10 mouse cellular contexts compared by ENCODE assay signal in the genomic region with DNA sequence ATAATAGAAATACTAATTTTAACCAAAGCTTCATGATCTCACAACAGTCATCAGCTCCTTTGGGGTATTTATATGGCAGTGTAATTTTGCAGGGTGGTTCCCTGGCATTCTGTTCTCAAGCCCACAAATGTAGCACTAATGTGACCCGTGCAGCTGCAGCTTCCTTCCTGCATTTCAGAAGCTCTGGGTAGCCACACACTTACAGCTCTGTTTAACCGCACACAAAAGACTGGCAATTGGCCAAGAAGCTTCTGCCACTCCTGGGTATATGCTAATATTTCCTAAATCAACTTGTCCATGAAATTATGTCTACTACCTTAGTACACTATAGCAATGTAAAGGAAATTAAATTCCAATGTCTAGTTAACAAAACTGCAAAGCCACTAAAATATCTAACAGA. TPM values are rescaled to one million over a fixed set of nuclear protein-coding genes. Genes with fewer than 3 reads are reported as not detected.
DNase-seq lines count a peak whose midpoint lies in the region; ATAC-seq and TF ChIP-seq lines count a peak whose summit lies in the region.
"Had no signal": no experiment of that assay in that cellular context is flagged by ENCODE, and none has a peak within 500 bp of the region (broad histone marks: within the 10 kb centered on the region; RNA-seq: fewer than 3 reads in every experiment).

No protein-coding gene starts in this region.

- H3K9ac ChIP-seq in kidney, embryonic 14.5 days (ENCODE audit: low read depth, low read length): no peak overlapping the region
- H3K9ac ChIP-seq in MEL (ENCODE audit: control insufficient read depth, low read depth, low read length, poor library complexity, severe bottlenecking): no peak overlapping the region
- H3K9ac ChIP-seq in heart, embryonic 12.5 days: no peak overlapping the region

- peaks cover 2% of the 10 kb centered on the region; the same call in 1 of the 2 replicates for H3K79me2 ChIP-seq in MEL (ENCODE audit: control insufficient read depth, insufficient read depth, low read length, poor library complexity)

- 0 out of 2 replicates have a peak, but pooled peaks cover 2% of the 10 kb centered on the region for H3K4me1 ChIP-seq in kidney, embryonic 14.5 days (ENCODE audit: control insufficient read depth, insufficient read depth, low read length)
- H3K4me1 ChIP-seq in MEL (ENCODE audit: control insufficient read depth in 1 of 2, insufficient read depth in 2 of 2, low read length in 2 of 2): peaks cover 12 to 29% of the 10 kb centered on the region in 2 experiments
- H3K4me1 ChIP-seq in heart, embryonic 12.5 days (replicated peaks): peaks cover 12% of the 10 kb centered on the region

- ATAC-seq in kidney, embryonic 14.5 days (ENCODE audit: low FRiP score, low TSS enrichment): no peak
- peak; percentile 15; the same call in 1 of the 2 replicates for ATAC-seq in heart, embryonic 12.5 days (ENCODE audit: insufficient number of reproducible peaks, low FRiP score)

- H3K27ac ChIP-seq in kidney, embryonic 14.5 days (ENCODE audit: low read depth, low read length): no peak overlapping the region
- no peak overlapping the region for H3K27ac ChIP-seq in MEL (ENCODE audit: control insufficient read depth, low read depth, low read length)
- H3K27ac ChIP-seq in heart, embryonic 12.5 days (ENCODE audit: poor library complexity, severe bottlenecking): no peak overlapping the region; the same call in 1 of the 2 replicates
- H3K27ac ChIP-seq: macrophage had no signal

- no peak for TF ChIP-seq RAD21 in MEL (IDR thresholded peaks at IDR 0.05; ENCODE audit: low read depth, low read length)

- no peak for TF ChIP-seq CTCF in MEL (IDR thresholded peaks at IDR 0.05 in 2 of 3, conservative IDR thresholded peaks at IDR 0.05 in 1 of 3; ENCODE audit: control insufficient read depth in 1 of 3, insufficient read depth in 1 of 3, low read depth in 2 of 3, low read length in 3 of 3, poor library complexity in 1 of 3, severe bottlenecking in 1 of 3)

- 66% methylated on average over 2 of the region's 2 CpGs for WGBS in kidney, embryonic 14.5 days
- 11% methylated on average over 2 of the region's 2 CpGs for WGBS in heart, embryonic 12.5 days

- H3K4me2 ChIP-seq in kidney, embryonic 14.5 days (replicated peaks; ENCODE audit: low read depth, low read length): no peak overlapping the region
- no peak overlapping the region for H3K4me2 ChIP-seq in heart, embryonic 12.5 days

- H3K9me3 ChIP-seq in kidney, embryonic 14.5 days (ENCODE audit: control insufficient read depth, low read length): no peaks in the 10 kb centered on the region
- H3K9me3 ChIP-seq in MEL (replicated peaks; ENCODE audit: insufficient read depth, low read length): no peaks in the 10 kb centered on the region
- H3K9me3 ChIP-seq in heart, embryonic 12.5 days (replicated peaks): no peaks in the 10 kb centered on the region

- H3K27me3 ChIP-seq in kidney, embryonic 14.5 days (ENCODE audit: control insufficient read depth, insufficient read depth, low read length): no peaks in the 10 kb centered on the region
- no peaks in the 10 kb centered on the region for H3K27me3 ChIP-seq in MEL (ENCODE audit: control insufficient read depth in 1 of 2, insufficient read depth in 2 of 2, low read length in 2 of 2)
- no peaks in the 10 kb centered on the region for H3K27me3 ChIP-seq in heart, embryonic 12.5 days (replicated peaks)

- TF ChIP-seq EP300 in MEL (IDR thresholded peaks at IDR 0.05; ENCODE audit: low read depth in 1 of 2, low read length in 2 of 2): no peak

- peak; percentile 18 for DNase-seq in kidney, adult 18-20 months
- peak; percentile 80 for DNase-seq in MEL (ENCODE audit: low read depth, low spot score)
- DNase-seq in lung, postnatal 25 days (ENCODE audit: low spot score): peak; percentile 52
- DNase-seq in thymus, postnatal 10 days (ENCODE audit: low spot score in 2 of 2): peak; percentile 65 to 70
- no peak for DNase-seq in urinary bladder, adult 2 months (ENCODE audit: low spot score)
- DNase-seq in adrenal gland, postnatal 25 days: no peak

- no peaks in the 10 kb centered on the region for H3K36me3 ChIP-seq in kidney, embryonic 14.5 days (ENCODE audit: control insufficient read depth, insufficient read depth, low read length)
- peaks cover 0 to 46% of the 10 kb centered on the region in 2 experiments; a peak in 2 of 4 replicates for H3K36me3 ChIP-seq in MEL (ENCODE audit: control insufficient read depth in 1 of 2, insufficient read depth in 2 of 2, low read length in 2 of 2)
- 0 out of 2 replicates have a peak, but pooled peaks cover 3% of the 10 kb centered on the region for H3K36me3 ChIP-seq in heart, embryonic 12.5 days

- no peak overlapping the region for H3K4me3 ChIP-seq in kidney, embryonic 14.5 days (ENCODE audit: low read length)
- H3K4me3 ChIP-seq in MEL (ENCODE audit: control insufficient read depth in 1 of 2, insufficient read depth in 1 of 2, low read depth in 2 of 2, low read length in 2 of 2): no peak overlapping the region
- no peak overlapping the region for H3K4me3 ChIP-seq in heart, embryonic 12.5 days
- H3K4me3 ChIP-seq: erythroblast, embryonic 14.5 days had no signal

- no peak for TF ChIP-seq POLR2A in MEL (IDR thresholded peaks at IDR 0.05; ENCODE audit: control insufficient read depth in 1 of 2, insufficient read depth in 1 of 2, low read depth in 1 of 2, low read length in 2 of 2, poor library complexity in 1 of 2)

TF ChIP-seq in MEL, 35 proteins besides CTCF, POLR2A, EP300 and RAD21:
- TF ChIP-seq JUND (IDR thresholded peaks at IDR 0.05; ENCODE audit: low read depth, low read length) (no peak), SMC3 (IDR thresholded peaks at IDR 0.05; ENCODE audit: low read depth, low read length) (no peak), MYB (IDR thresholded peaks at IDR 0.05; ENCODE audit: low read depth, low read length) (no peak), NRF1 (IDR thresholded peaks at IDR 0.05; ENCODE audit: insufficient read depth, low read depth, low read length, poor library complexity, severe bottlenecking) (no peak), RCOR1 (IDR thresholded peaks at IDR 0.05; ENCODE audit: low read depth, low read length) (no peak)
TF ChIP-seq in MEL: peak in this region for 0.

RNA-seq across cellular contexts. Expression of gene Usp3, which starts 32.6 kb away (rescaled TPM):
- polyA plus RNA-seq in kidney, embryonic 14.5 days (2014; fragmentation: Nextera tagmentation; extraction: Ambion mirVana): 51.7 and 83.6 TPM in 2 replicates
- 9.8 and 11.7 TPM in 2 replicates for total RNA-seq in MEL (2012; rRNA removed)
- polyA plus RNA-seq in MEL (2012; ENCODE audit: insufficient read depth in 1 of 2, insufficient read length in 2 of 2, low read depth in 1 of 2, low replicate concordance in 2 of 2, missing spikeins in 1 of 2): 100 to 1,000 TPM in 1 of 2 experiments, 10 to 100 TPM in 1; 22.0 to 534 TPM
- 40.3 and 52.0 TPM in 2 replicates for polyA plus RNA-seq in heart, embryonic 12.5 days (2016; fragmentation: Nextera tagmentation; extraction: Ambion mirVana)
- 39.3 and 40.1 TPM in 2 replicates for polyA plus RNA-seq in urinary bladder, adult 2 months (2012; rRNA removed)
- 46.8 and 51.1 TPM in 2 replicates for total RNA-seq in adrenal gland, postnatal 25 days (2021)

RNA-seq across cellular contexts. Expression of gene Fbxl22, which starts 45.9 kb away (rescaled TPM):
- polyA plus RNA-seq in kidney, embryonic 14.5 days (2014; fragmentation: Nextera tagmentation; extraction: Ambion mirVana): 1.8 and 2.3 TPM in 2 replicates
- 0.29 and 0.35 TPM in 2 replicates for total RNA-seq in MEL (2012; rRNA removed)
- polyA plus RNA-seq in MEL (2012; ENCODE audit: insufficient read depth in 1 of 2, insufficient read length in 2 of 2, low read depth in 1 of 2, low replicate concordance in 2 of 2, missing spikeins in 1 of 2): under 1 TPM in 1 of 2 experiments, not detected in 1; 0.47 TPM
- 62.2 and 63.9 TPM in 2 replicates for polyA plus RNA-seq in heart, embryonic 12.5 days (2016; fragmentation: Nextera tagmentation; extraction: Ambion mirVana)
- polyA plus RNA-seq in urinary bladder, adult 2 months (2012; rRNA removed): 80.6 and 96.3 TPM in 2 replicates
- 0.48 and 0.64 TPM in 2 replicates for total RNA-seq in adrenal gland, postnatal 25 days (2021)
- polyA plus RNA-seq: macrophage had no signal

Comparison
In these comparisons a context has a peak if more than half of its experiments do, and no peak if none do; other contexts are left out.
1. DNase-seq: peak in kidney, adult 18-20 months (single experiment), MEL (single experiment), lung, postnatal 25 days (single experiment) and thymus, postnatal 10 days (2 of 2); none in urinary bladder, adult 2 months (single experiment) and adrenal gland, postnatal 25 days (single experiment).
2. RNA of gene Fbxl22, which starts 45.9 kb away (polyA plus RNA-seq): 80.6 to 96.3 TPM in urinary bladder, adult 2 months and 62.2 to 63.9 TPM in heart, embryonic 12.5 days; 1.8 to 2.3 TPM in kidney, embryonic 14.5 days and 0.47 TPM in MEL; every median in the first group is over 10 times any median in the second.